Mouse (Mus musculus): ENCODE data around the gene Chka.
A peak's percentile ranks its signal among the peaks of the same experiment; 100 is the strongest.

The Chka gene

DNA sequence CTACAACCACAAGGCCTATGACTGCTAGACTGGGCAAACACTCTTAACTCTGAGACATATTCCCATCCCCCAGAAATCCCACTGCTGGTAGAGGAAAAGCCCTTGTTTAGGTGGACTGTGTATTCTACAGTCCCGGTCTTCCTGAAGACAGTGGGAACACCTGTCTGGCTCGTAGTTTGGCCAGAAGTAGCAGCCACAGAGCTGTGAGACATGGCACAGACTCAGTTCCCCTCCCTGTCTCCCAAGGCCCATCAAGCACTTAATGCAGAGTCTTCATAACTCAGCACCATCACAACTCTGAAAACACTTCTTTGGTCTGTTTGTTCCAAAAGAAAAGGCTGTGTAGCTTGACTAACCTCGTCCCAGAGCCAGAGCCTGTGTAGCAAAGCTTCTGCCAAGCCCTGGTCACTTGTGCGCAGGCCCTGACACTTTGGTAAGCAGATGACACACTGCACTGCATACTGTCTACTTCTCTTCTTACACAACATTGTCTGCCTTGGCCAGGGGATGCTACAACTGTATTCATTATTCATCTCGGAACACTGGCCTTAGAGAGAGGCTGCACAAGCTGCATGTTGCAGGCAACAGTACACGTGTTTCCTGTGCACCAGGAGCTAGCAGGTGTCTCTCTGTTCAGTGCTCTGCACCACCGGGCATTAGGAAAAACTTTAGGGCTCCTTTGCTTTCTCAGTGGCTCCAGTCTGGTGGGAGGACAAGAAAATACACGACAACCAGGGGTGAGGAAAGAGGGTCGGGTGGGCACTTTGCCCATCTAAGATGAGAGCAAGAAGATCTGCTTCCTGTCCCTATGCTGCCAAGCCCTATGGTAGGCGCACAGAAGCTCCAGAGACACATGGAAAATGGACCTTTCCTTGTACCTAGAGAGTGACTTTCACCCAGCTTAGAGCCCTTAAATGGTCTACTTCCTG is 4.6 kb upstream of the Chka start:
- peak; percentile 14 to 17 for DNase-seq

DNA sequence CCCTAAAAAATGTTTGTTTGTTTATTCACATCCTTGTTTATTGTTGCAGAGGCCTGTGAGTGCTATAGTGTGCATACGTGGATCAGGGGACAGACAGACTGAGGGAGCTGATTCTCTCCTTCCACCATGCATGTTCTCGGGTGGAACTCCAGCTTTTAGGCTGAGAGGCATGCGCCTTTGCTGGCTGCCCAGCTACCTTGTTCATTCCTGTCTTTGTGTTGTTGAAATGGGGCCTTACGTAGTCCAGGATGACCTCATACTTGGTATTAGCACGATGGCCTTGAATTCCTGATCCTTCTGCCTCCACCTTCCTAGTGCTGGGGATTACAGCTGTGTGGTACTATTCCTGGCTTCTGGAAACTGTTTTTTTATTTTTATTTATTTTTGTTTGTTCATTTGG is 3.9 kb upstream of the Chka start:
- DNase-seq: no peak

DNA sequence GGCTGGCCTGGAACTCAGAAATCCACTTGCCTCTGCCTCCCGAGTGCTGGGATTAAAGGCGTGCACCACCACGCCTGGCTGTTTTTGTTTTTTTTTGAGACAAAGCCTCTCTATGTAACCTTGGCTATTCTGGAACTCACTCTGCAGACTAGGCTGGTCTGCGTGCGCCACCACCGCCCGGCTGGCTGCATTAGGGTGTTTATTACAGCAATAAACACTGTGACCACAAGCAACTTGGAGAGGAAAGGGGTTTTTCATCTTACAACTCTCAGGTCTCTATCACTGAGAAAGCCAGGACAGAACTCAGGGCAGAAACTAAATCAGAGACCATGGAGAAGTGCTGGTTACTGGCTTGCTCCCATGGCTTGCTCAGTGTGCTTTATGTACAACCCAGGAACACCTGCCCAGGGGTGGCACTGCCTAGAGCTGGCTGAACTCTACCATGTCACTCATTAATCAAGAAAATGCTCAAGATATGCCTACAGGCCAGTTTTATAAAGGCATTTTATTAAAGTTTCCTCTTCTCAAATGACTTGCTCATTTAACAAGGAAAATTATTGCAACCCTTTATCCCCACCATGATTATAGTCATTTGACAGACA is 3.3 kb upstream of the Chka start:
- DNase-seq: no peak

DNA sequence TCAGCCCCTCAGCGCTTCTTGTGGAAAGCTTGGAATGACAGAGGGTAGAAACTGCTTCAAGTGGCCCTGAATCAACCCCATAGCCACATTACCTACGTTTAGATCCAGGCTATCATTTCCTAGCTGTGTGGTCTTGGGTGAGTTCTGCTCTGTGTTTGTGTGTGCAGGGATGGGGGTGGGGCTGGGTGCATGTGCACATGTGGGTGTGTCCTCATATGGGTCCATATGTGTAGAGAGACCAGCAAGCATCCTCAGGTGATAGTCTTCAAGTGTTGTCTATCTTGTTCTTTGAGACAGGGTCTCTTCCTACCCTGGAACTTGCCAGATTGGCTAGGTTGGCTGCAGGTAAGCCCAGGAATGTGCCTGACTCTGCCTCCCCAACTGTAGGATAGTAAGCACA is 2.3 kb upstream of the Chka start:
- no peak for DNase-seq

- no peak for DNase-seq
Observed at GRCm38 (mm10) chr19:3850076-3850475, 1.5 kb upstream of the Chka start.

DNA sequence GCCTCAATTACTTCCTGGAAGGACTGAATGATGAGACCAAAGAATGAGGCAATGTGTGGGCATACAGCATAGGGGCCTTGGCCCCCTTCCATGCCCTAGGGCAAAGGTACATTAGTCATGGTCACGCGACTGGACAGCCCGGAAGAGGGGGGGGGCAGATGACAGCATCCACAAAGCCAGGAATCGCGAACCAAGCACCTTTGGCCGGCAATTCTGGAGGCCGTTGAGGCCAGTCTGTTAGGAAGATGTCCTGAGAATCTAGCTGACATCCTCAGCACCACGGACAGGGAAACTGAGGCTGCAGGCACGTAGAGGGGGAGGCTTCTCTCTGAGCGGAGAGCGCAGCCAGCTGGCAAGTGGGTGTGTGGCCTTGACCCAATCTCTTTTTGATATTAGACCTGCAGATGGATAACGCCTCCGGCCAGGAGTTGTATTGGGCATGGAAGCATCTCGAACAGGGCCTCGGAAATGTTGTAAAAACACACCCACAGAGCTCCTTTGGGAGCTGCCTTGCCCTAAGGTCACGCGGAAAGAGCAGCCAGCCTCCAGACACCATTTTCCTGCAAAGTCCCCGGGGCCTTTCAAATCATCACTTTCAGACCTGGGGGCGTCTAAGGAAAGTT is 615 bp upstream of the Chka start:
- DNase-seq: peak; percentile 37 to 46

- DNase-seq: peak; percentile 55 to 60
Observed at GRCm38 (mm10) chr19:3851979-3852681, 557 bp downstream of the Chka start.

DNA sequence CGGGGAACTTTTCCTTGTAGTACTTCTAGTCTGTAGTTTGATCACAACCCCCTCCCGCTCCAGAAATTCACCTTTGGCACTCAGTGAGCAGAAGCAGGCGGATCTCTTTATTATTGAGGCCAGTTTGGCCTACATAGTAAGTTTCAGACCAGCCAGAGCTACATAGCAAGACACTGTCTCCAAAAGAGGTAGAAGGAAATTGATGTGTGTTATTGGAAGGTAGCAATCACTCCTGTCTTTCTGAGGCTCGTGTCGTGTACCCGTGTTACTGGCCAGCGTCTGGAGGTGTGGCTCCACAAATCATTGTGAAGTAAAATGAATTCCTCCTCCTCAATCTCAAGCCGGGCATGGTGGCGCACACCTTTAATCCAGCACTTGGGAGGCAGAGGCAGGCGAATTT is 1.5 kb downstream of the Chka start:
- no peak for DNase-seq

DNA sequence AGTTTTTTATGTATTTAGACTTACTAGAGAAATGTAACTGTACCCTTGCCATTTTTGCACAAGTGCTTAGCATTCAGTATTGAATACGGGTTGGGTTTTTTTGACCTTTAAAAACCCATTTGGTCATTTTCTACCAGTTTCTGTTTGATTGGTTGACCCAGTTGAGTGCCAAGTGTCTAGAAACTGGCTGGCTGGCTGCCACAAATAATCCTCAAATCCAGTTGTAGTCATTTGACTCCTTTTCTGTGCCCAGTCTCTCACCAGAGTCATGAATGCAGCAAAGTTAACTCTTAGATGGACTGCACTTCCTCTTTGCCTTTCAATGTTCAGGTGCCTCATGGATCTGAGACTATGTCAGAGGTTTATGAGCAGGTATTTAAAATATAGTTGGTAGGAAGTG is 2.3 kb downstream of the Chka start:
- DNase-seq: no peak

GRCm38 (mm10) chr19:3855091-3855490 is 3.5 kb downstream of the Chka start:
- DNase-seq: no peak

GRCm38 (mm10) chr19:3855601-3856000 is 4.0 kb downstream of the Chka start:
- no peak for DNase-seq

- DNase-seq: no peak
Observed at GRCm38 (mm10) chr19:3857220-3857619, 5.6 kb downstream of the Chka start.

DNA sequence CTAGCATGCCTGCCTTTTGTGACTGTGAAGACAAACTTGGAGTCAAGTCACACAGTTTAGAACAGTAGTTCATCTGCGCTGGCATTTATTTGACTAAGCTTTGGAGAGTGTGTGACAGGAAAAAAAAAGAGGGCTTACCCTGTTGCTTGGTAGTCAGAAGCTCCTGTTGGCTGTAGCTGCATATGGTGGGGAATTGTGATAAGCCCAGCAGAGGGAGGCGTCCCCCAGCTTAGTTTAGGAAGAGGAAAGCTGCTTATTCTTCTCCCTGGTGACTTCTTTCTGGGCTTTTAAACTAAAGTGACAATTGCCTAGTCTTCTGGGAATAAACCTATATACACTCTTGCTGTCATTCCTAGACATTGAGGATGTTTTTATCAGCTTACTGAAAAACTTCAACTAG is 11.1 kb downstream of the Chka start:
- no peak for DNase-seq

DNA sequence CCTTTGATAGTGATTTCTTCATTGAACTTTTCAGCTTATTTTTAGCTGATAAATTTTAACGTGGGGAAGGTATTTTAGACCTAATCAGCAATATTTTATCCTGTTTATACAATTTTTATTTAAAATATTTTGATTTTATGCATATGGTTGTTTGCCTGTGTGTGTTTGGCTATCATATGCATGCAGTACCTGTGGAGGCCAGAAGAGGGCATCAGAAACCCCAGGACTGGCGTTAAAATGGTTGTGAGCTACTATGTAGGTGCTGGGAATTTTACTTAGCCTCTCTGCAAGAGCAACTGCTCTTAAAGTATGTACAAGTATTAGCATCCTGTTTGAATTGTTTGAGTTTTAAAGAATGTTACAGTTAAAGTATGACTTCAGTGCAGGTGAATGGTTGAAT is 13.4 kb downstream of the Chka start:
- DNase-seq: peak; percentile 43 to 53

- DNase-seq: no peak
Observed at GRCm38 (mm10) chr19:3868290-3868689, 16.7 kb downstream of the Chka start.

GRCm38 (mm10) chr19:3871468-3871867 is 19.9 kb downstream of the Chka start:
- DNase-seq: no peak

DNA sequence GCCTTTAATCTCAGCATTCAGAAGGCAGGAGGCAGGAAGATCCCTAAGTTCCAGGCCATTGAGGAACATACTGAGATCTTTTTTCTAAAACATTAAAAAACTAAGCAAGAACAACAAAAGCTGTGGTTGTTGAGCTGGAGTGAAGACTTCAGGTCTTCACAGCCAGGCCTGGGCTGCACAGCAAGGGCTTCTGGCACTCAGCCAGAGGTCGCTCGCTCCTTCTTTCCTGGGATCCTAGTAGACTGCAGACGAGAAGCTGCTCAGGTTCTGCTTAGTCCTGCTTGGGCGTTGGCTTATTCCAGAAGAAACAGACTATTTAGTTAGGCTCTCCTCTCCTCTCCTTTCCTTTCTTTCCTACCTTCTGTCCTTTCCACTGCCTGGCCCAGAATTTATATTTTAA is 20.8 kb downstream of the Chka start:
- DNase-seq: no peak

GRCm38 (mm10) chr19:3875045-3875444 is 23.5 kb downstream of the Chka start:
- no peak for DNase-seq

- no peak for DNase-seq
Observed at GRCm38 (mm10) chr19:3880054-3880848, 28.7 kb downstream of the Chka start.

GRCm38 (mm10) chr19:3882214-3882613 is 30.6 kb downstream of the Chka start:
- DNase-seq: no peak

DNA sequence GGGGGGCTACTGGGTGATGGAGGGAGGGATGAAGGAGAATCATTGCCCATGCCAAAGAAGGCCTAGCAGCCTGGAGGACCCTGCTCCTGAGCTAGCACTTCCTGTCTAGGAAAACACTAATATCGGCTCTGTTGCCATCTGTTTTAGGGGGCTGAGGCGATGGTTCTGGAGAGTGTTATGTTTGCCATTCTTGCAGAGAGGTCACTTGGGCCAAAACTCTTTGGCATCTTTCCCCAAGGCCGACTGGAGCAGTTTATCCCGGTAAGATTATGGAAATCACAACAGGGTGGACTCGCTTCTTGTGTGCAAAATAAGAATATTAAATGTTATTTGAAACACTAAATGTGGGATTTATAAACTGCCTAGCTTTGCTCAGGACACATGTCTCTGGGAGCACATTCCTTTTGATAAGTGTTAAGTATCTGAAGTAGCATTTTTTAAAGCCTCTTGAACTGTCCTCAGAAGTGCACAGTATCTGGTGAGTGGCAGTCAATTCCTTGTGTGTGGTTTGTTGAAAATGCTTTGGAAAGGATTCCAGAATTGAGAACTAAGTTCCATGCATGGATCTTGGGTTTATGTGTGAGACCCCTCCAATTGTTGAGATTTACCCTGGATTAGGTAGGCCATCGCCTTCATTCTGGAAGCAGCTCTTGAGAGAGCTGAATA is 32.9 kb downstream of the Chka start:
- no peak for DNase-seq

DNA sequence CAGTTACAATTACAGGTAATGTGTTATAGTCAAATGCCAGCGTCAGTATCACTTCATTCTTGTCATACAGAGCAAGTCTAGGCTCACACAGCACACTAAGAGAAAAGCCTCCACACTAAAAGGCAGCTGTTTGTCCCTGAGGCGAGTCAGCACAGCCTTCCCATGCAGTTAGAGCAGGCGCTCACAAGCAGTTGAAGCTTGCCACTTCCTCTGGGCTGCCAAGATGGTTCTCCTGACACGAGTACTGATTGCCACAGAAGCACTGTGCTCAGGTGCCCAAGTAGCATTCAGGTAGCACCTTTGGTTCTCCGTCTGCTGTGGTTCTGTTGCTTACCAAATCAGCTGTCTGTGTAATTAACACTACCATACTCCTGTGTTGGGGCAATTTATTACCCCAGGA is 37.5 kb downstream of the Chka start:
- DNase-seq: no peak
